Mouse (Mus musculus) adrenal gland, postnatal 10 days (tissue): ENCODE measurements around the gene Gm9803. TPM values are rescaled to one million over a fixed set of nuclear protein-coding genes. Genes with fewer than 3 reads are reported as not detected.
"Not testable (repeated sequence)": the region's sequence is repeated elsewhere in the genome, so short reads cannot be mapped to it uniquely, and the experiment has no call there.

Source experiments
- DNase-seq: peaks from one replicate; pipeline ENCODE4 v3.0.0; 2021; ENCODE audit warnings: mixed read lengths
- long read RNA-seq, 2 experiments: library from polyadenylated mRNA; stranded (forward); transcript quantifications; one replicate each; pipeline ENCODE4 v2.0.0; 2021
- total RNA-seq, 2 experiments: library from RNA; stranded (reverse); gene quantifications; 2 replicates each; pipeline ENCODE4 v1.2.3; 2021

The Gm9803 gene
- 10 to 100 TPM; 18.7 to 26.3 TPM for total RNA-seq
- long read RNA-seq, experiment 1, transcript Gm9803-201 (1 exons, 563 nt), result major isoform, 20 of 21 reads
- long read RNA-seq, experiment 1, partial matches to known transcripts, result 0 of 21 reads
- long read RNA-seq, experiment 1, other reads (novel, unspliced or antisense), result 1 of 21 reads
- long read RNA-seq, experiment 2, transcript Gm9803-201 (1 exons, 563 nt), result major isoform, 10 of 11 reads
- long read RNA-seq, experiment 2, partial matches to known transcripts, result 0 of 11 reads
- long read RNA-seq, experiment 2, other reads (novel, unspliced or antisense), result 1 of 11 reads

DNA sequence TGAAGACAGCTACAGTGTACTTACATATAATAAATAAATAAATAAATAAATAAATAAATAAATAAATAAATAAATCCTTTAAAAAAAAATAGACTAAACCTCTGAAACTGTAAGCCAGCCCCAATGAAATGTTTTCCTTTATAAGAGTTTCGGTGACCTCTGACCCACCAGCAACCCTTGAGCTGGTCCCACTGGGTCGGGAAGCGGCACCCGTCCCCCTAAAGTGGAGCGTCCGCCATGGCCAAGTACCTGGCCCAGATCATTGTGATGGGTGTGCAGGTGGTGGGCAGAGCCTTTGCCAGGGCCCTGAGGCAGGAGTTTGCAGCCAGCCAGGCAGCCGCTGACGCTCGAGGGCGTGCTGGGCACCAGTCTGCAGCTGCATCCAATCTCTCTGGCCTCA, at the start of gene Gm9803:
Gene Gm9803 (plus strand): TSS at position 154 of the 400 bp plus-strand sequence.
- not testable (repeated sequence) for DNase-seq

- no peak for DNase-seq
Measured at GRCm38 (mm10) chr10:43475376-43475775, 48.5 kb upstream of the Gm9803 start.

GRCm38 (mm10) chr10:43477459-43477858, 46.4 kb upstream of the Gm9803 start:
- DNase-seq, result no peak

DNA sequence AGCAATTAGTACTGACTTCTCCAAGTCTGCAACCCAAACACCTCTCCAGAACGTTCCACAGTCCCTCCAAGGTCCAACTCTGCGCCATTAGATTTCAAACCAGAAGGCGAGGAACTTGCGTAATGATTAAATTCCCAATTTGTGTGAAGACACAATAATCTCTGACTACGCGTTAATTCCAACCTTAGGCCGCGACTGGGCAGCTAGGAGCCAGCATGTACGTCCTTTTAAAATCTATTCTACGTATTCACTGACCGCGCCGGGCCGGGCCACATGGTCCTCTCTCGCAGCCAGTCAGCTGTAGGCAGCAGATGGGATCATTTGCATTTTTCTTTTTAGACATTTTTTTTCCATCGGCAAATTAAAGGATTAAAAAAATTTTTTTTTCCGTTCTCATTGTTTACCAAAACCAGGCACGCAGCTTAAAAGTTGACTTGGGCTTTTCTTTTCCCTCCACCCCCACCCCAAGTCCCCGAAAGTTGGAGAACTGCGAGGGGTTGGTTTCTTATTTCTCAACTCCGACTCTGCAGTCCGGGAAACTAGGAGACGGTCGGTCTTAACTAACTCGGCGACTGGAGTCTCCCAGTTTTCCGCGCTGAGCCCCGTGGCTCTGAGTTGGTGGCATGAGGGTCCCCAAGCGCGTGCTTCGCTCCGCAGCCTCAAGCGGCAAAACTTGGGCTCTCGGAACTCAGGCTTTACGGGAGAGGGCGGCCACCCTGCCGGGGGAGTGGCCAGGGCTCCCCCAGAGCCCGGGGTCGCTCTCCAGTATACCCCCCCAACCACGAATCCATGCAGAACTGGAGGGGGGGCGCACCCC, 45.8 kb upstream of the Gm9803 start:
- DNase-seq, result peak; percentile 75

GRCm38 (mm10) chr10:43478751-43479435, 45.0 kb upstream of the Gm9803 start, which contains the start of gene Bend3:
Bend3 (plus strand) TSS chr10:43478831.
- peak; percentile 72 for DNase-seq

DNA sequence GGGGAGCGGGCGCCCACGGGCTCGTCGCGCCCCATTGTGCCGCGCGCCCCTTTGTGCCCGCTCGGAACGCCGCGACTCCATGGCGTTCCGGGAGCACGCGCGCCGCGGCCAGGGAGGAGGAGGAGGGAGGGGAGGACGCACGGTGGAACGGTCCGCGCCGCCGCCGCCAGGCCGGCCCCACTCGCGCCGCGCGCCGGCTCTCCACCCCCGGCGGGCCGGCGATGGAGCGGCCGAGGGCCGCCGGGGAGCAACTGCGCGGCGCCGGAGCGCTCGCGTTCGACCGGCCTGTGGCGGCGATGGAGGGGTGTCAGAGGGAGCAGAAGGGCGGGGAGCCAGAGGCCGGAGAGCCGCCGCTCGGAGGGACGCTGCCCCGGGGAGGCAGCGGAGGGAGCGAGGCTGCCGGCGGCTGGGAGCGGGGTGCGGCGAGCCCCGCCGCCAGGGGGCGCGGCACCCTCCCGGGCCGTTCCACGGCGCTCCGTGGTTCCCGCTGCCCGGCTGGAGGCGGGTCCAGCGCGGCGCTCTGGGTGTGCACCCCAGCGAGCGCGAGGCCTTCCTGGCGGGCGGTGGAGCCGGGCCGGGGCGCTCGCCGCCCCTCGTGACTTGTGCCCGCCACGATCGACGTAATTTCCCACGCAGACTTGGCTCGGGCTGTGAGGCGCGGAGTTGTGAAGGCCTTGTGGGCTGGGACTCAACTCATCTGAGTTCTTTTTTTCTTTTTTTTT, 44.3 kb upstream of the Gm9803 start:
- peak; percentile 94 for DNase-seq

- DNase-seq, result no peak
Measured at GRCm38 (mm10) chr10:43480227-43480849, 43.5 kb upstream of the Gm9803 start.

DNA sequence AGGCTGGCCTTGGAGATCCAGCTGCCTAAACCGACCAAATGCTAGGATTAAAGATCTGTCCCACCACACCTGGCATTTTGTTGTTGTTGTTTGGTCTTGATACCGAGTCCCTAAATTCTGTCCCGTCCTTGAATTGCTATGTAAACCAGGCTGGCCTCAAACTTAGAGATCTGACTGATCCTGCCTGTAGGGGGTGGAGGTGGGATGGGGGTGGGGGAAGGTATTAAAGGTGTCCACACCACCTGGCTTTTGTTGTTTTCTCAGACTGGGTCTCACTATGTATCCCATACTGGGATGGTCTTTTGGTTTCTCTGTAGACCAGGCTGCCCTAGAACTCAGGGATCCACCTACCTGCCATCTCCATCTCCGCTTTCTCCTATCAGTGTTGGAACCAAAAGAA, 42.7 kb upstream of the Gm9803 start:
- DNase-seq, result no peak

DNA sequence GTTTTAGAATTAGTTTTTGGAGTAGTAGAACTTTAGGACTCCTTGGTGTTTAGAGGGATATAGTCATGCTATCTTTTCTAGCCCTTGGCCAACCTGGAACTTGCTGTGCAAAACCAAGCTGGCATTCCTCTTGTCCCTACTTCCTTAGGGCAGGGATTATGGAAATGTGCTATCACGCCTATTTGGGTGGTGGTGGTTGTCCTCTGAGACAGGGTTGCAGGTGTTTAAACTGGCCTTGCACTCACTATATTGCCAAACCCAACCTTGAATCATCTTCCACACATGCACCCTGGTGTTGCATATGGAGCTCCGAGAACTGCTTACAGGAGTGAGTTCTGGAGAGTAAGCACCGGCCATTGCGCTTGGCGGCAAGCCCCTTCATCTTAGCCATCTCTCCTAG, 41.9 kb upstream of the Gm9803 start:
- no peak for DNase-seq

DNA sequence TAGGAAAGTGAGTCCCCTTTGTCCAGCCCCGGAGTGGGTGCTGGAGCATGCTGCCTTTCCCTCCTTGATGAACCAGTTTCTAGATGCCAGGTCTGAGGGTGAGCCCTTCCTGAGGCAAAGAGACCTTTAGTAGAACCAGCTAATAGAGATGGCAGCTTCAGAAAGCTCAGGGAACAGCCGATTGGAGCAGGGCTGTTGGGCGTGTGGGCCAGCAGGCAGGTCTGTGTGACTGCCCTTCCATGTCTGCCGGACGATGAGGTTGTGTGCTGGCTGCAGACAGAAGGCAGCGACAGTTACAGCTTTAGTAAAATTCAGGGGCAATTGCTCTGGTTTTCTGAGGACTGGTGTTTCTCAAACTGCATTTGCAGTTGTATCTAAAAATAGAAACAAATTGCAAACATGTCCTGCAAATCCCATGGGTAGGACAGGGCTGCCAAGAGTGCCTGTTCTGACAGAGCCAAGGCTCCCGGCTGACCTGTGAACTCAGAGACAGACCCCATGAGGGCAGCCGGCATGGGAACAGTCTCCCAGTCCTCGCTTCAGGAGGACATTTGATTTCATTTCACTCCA, 40.4 kb upstream of the Gm9803 start:
- peak; percentile 75 for DNase-seq

DNA sequence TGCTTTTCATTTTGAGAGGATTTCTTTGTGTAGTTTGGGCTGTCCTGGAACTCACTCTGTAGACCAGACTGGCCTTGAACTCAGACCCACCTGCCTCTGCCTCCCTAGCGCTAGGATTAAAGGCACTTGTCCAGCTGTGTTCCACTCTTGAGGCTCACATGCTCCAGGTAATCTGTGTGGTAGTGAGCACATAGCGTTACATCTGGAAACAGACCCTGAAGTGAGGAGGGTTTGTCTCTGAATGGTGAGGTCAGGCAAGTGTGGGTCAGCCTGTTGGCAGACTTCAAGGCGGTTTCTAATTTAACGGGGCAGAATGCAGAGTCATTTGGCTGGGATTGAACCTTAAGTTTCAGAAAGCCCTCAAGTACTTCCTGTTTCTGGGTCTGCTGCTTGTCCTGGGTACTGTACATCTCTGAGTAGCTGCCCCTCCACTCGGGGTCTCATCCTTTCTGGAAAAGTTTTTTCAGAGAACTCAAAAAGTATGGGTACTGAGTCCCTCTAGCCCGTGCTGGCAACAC, 38.1 kb upstream of the Gm9803 start:
- DNase-seq, result no peak

GRCm38 (mm10) chr10:43487441-43488010, 36.4 kb upstream of the Gm9803 start:
- DNase-seq, result no peak

- no peak for DNase-seq
Measured at GRCm38 (mm10) chr10:43488258-43488657, 35.6 kb upstream of the Gm9803 start.

GRCm38 (mm10) chr10:43489139-43489538, 34.7 kb upstream of the Gm9803 start:
- no peak for DNase-seq

DNA sequence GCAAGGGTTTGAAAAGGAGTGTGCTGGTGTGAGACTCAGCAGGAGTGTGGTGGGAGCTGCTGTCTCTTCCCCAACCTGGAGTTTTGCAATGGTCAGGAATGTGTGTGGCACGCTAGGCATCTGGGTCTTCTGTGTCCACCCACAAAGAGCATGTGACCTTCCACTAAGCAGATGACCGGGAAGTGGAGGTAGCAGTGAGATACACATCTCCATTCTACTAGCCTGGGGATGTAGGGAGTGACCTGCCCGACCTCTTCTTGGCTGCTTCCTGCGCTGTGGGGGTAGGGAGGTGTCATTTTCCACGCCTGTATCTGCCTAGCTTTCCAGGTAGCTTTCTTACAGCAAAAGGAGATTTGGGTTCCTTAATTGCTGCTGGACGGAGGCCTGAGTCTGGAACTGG, 34.3 kb upstream of the Gm9803 start:
- no peak for DNase-seq

DNA sequence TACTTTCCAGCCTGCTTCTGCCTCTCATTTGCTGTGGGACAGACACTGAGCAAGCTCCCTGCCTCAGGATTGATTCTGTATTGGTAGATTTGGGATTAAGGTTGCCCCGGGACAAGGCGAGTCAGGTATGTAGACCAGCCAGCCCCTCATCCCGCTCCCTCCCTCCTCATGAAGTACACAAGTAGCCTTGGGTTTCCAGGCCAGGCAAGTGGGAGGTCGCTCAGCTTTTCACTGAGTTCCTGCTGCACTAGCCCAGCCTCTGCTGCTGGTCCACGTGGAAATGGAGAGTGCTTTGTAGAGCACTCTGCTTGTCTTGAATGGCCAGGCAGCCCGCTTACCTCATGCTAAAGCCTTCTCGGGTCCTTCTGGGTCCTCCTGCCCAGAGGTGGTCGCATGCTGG, 33.9 kb upstream of the Gm9803 start:
- no peak for DNase-seq

DNA sequence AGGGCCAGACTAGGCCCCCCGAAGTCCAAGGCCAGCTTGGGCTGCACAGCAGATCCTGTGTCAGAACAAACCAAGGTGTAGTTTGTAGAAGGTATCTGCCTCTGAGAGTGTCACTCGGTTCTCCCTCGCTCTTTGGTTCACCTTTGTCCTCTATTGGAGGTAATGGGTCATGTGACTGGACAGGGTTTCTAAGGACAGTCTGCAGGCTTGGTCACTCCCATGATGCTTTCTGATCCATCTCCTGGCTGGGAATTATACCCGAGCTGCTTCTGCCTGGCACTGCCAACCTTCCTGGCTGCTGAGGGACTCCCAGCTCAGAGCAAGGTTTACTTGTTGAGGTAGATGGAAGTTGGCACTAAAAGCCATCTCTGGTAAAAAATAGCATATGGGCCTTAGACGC, 33.0 kb upstream of the Gm9803 start:
- DNase-seq, result no peak

DNA sequence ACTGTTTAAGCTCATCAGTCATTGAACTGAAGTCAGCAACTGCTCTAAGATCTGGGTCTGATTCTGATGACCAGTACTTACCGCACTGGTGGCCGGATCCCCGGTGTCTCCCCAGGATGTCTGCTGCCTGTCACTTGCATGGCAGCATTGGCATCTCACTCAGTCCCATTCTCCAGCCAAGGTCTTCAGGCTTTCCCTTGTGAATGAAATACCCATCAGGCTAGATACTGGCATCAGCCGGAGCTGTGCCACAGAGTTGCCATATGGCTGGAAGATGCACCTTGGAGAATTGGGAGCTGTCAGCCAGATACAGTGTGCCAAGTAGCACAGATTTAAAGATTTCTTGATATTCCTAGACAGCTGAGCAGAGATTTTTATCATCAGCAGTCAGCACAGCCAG, 21.3 kb upstream of the Gm9803 start:
- no peak for DNase-seq

DNA sequence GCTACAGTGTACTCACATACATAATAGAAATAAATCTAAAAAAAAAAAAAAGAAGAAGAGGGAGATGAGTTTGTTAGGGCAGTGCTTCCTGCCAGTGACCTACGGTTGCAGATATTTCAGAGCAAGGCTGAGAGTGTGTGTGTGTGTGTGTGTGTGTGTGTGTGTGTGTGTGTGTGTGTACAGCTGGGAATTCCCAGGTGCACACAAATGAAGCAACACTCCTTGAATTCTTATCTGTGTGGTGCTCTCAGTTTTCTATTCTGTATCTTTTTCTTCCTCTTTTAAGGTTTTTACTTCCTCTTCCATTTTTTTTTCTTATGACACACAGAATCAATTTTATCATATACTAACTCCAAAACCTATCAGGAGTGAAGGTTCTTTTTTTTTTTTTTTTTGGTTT, 19.6 kb upstream of the Gm9803 start:
- DNase-seq, result no peak

DNA sequence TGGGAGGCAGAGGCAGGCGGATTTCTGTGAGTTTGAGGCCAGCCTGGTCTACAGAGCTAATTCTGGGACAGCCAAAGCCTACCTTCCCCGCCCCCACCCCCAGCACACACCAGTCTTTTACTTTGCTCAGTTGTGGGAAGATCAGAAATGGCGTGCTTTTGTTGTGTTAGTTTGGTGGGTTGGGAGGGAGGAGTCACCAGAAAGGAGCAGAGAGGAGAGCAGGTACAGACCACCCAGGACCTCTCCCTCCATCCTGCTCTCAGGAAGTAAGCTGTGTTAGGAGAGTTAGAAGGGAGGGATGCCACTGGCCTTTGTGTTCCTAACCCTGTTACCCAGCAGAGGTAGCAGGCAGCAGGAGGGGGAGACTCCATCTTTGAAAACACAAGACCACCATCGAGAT, 16.8 kb upstream of the Gm9803 start:
- no peak for DNase-seq

GRCm38 (mm10) chr10:43509228-43509627, 14.7 kb upstream of the Gm9803 start:
- DNase-seq, result no peak
